Mouse (Mus musculus): Measurements from ENCODE around the gene Copz2. TPM values are rescaled to one million over a fixed set of nuclear protein-coding genes. Genes with fewer than 3 reads are reported as not detected.
"Not testable (repeated sequence)": the region's sequence is repeated elsewhere in the genome, so short reads cannot be mapped to it uniquely, and the experiment has no call there.

Gene Copz2
- total and polyA plus RNA-seq, 3 experiments = 0.52 to 9.0 (median 3.1) TPM

DNA sequence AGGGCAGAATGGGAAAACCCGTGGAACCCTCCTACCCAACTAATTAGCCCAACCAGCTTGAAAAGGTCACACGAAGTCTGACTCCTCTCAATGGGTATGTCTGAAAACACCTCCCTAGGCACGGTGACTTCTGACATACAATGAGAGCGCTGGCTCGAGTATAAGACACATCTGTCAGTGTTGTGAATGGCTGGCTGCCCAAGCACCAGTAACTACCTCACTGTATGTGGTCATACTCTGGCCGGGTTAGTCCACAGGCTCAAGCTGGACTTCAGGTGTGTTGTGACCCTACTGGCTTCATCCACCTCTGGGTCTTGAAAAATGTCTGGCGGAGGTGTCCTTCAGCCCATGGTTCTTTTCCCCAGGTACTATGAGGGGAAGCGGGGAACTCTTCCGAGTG is 976 bp upstream of the Copz2 start:
- no peak overlapping the region for H3K4me3 ChIP-seq (ENCODE audit: low read depth, low read length)
- ATAC-seq (ENCODE audit: extremely low read depth, insufficient number of reproducible peaks, low FRiP score, poor library complexity, severe bottlenecking) (no peak), DNase-seq (ENCODE audit: low spot score) (no peak)
- no peak for TF ChIP-seq POLR2AphosphoS5 (IDR thresholded peaks at IDR 0.05; ENCODE audit: insufficient replicate concordance, low read depth, low read length)
- no peak for TF ChIP-seq GATA1 (IDR thresholded peaks at IDR 0.05; ENCODE audit: borderline replicate concordance, low read length)
- TF ChIP-seq TAL1 (conservative IDR thresholded peaks at IDR 0.05; ENCODE audit: low read depth, low read length) = no peak
- TF ChIP-seq GATA2 (IDR thresholded peaks at IDR 0.05; ENCODE audit: borderline replicate concordance, low read depth, low read length) = no peak
- TF ChIP-seq CTCF (IDR thresholded peaks at IDR 0.05; ENCODE audit: low read depth, low read length) = no peak
- H3K4me1 ChIP-seq (ENCODE audit: insufficient read depth, low read depth, low read length) = peaks cover 10% of the 10 kb centered on the region
- no peaks in the 10 kb centered on the region for H3K9me3 ChIP-seq (replicated peaks)
- H3K27me3 ChIP-seq (ENCODE audit: insufficient read depth, low read length) = peaks cover 46% of the 10 kb centered on the region
- H3K36me3 ChIP-seq (replicated peaks) = no peaks in the 10 kb centered on the region

DNA sequence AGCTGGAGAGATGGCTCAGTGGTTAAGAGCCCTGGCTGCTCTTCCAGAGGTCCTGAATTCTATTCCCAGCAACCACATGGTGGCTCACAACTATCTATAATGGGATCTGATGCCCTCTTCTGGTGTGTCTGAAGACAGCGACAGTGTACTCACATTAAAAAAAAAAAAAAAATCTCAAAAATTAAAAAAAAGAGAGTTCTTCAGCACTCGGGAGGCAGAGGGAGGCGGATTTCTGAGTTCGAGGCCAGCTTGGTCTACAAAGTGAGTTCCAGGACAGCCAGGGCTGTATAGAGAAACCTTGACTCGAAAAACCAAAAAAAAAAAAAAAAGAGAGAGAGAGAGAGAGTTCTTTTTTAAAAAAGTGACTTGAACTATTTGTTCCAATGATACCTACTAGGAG is 525 bp upstream of the Copz2 start:
- peaks cover 50% of the 10 kb centered on the region for H3K27me3 ChIP-seq (ENCODE audit: insufficient read depth, low read length)
- not testable (repeated sequence) for DNase-seq (ENCODE audit: low spot score); H3K9me3 ChIP-seq (replicated peaks); H3K4me3 ChIP-seq (ENCODE audit: low read depth, low read length); H3K4me1 ChIP-seq (ENCODE audit: insufficient read depth, low read depth, low read length); ATAC-seq (ENCODE audit: extremely low read depth, insufficient number of reproducible peaks, low FRiP score, poor library complexity, severe bottlenecking); H3K36me3 ChIP-seq (replicated peaks)

DNA sequence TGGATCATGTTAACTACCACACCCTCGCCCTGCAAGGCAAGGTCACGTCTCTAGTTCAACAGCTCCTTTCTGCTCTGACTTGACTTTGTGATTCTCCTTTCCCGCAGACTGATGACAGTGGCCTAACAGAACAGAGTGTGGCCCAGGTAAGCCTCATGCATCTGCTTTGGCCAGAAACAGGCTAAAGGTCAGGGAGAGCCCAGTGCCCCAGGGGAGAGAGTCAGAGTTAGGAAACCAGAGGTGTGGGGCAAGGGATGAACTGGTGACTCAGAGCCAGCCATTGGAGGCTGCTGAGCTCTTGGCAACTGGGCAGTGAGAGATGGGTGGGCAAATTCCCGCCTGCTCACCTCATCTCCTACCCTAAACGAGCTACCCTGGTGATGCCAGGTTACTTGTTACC is 7.8 kb downstream of the Copz2 start:
- Histone ChIP-seq H3K36me3 (replicated peaks) (no peaks in the 10 kb centered on the region), H3K4me3 (ENCODE audit: low read depth, low read length) (no peak overlapping the region), H3K9me3 (replicated peaks) (no peaks in the 10 kb centered on the region), H3K4me1 (ENCODE audit: insufficient read depth, low read depth, low read length) (peaks cover 25% of the 10 kb centered on the region), H3K27me3 (ENCODE audit: insufficient read depth, low read length) (peaks cover 46% of the 10 kb centered on the region)
- ATAC-seq (ENCODE audit: extremely low read depth, insufficient number of reproducible peaks, low FRiP score, poor library complexity, severe bottlenecking) = no peak
- TF ChIP-seq POLR2AphosphoS5 (IDR thresholded peaks at IDR 0.05; ENCODE audit: insufficient replicate concordance, low read depth, low read length) (no peak), GATA2 (IDR thresholded peaks at IDR 0.05; ENCODE audit: borderline replicate concordance, low read depth, low read length) (no peak), GATA1 (IDR thresholded peaks at IDR 0.05; ENCODE audit: borderline replicate concordance, low read length) (no peak), TAL1 (conservative IDR thresholded peaks at IDR 0.05; ENCODE audit: low read depth, low read length) (no peak), CTCF (IDR thresholded peaks at IDR 0.05; ENCODE audit: low read depth, low read length) (no peak)
- no peak for DNase-seq (ENCODE audit: low spot score)

- TF ChIP-seq CTCF (IDR thresholded peaks at IDR 0.05; ENCODE audit: low read depth, low read length) (no peak), TAL1 (conservative IDR thresholded peaks at IDR 0.05; ENCODE audit: low read depth, low read length) (no peak), GATA1 (IDR thresholded peaks at IDR 0.05; ENCODE audit: borderline replicate concordance, low read length) (no peak), POLR2AphosphoS5 (IDR thresholded peaks at IDR 0.05; ENCODE audit: insufficient replicate concordance, low read depth, low read length) (no peak), GATA2 (IDR thresholded peaks at IDR 0.05; ENCODE audit: borderline replicate concordance, low read depth, low read length) (no peak)
- ATAC-seq (ENCODE audit: extremely low read depth, insufficient number of reproducible peaks, low FRiP score, poor library complexity, severe bottlenecking) (no peak), DNase-seq (ENCODE audit: low spot score) (no peak)
- Histone ChIP-seq H3K4me1 (ENCODE audit: insufficient read depth, low read depth, low read length) (peaks cover 31% of the 10 kb centered on the region), H3K9me3 (replicated peaks) (no peaks in the 10 kb centered on the region), H3K27me3 (ENCODE audit: insufficient read depth, low read length) (peaks cover 46% of the 10 kb centered on the region), H3K36me3 (replicated peaks) (no peaks in the 10 kb centered on the region), H3K4me3 (ENCODE audit: low read depth, low read length) (no peak overlapping the region)
These were observed 10.0 kb downstream of the Copz2 start for GRCm38 (mm10) chr11:96859635-96860034.

DNA sequence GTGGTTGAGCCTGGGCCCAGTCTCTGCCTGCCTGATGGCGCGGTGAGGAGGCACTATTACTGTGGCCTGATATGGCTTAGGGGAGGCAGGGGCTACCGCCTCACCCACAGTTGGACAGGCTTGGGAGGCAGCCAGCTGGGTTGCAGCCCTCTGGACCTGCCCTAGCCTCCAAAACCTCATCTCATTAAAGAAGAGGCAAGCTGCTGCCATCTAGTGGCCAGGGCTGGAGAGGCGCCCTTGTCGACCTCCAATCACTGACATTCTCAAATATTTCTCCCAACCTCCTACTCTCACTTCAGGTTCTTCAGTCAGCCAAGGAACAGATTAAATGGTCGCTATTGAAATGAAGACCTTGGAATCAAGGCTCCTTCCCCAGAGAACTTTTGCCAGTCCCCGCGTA is 10.9 kb downstream of the Copz2 start:
- TF ChIP-seq GATA2 (IDR thresholded peaks at IDR 0.05; ENCODE audit: borderline replicate concordance, low read depth, low read length) (no peak), CTCF (IDR thresholded peaks at IDR 0.05; ENCODE audit: low read depth, low read length) (peak; percentile 92), POLR2AphosphoS5 (IDR thresholded peaks at IDR 0.05; ENCODE audit: insufficient replicate concordance, low read depth, low read length) (no peak)
- Histone ChIP-seq H3K9me3 (replicated peaks) (no peaks in the 10 kb centered on the region), H3K36me3 (replicated peaks) (no peaks in the 10 kb centered on the region), H3K4me1 (ENCODE audit: insufficient read depth, low read depth, low read length) (peaks cover 31% of the 10 kb centered on the region), H3K4me3 (ENCODE audit: low read depth, low read length) (no peak overlapping the region), H3K27me3 (ENCODE audit: insufficient read depth, low read length) (peaks cover 39% of the 10 kb centered on the region)
- ATAC-seq (ENCODE audit: extremely low read depth, insufficient number of reproducible peaks, low FRiP score, poor library complexity, severe bottlenecking) (no peak), DNase-seq (ENCODE audit: low spot score) (peak; percentile 36)

GRCm38 (mm10) chr11:96861446-96861845 is 11.8 kb downstream of the Copz2 start:
- Histone ChIP-seq H3K27me3 (ENCODE audit: insufficient read depth, low read length) (peaks cover 36% of the 10 kb centered on the region), H3K4me3 (ENCODE audit: low read depth, low read length) (peak overlapping the region; percentile 59; the same call in 1 of the 2 replicates), H3K36me3 (replicated peaks) (no peaks in the 10 kb centered on the region), H3K9me3 (replicated peaks) (no peaks in the 10 kb centered on the region), H3K4me1 (ENCODE audit: insufficient read depth, low read depth, low read length) (peaks cover 28% of the 10 kb centered on the region)
- TF ChIP-seq GATA1 (IDR thresholded peaks at IDR 0.05; ENCODE audit: borderline replicate concordance, low read length) (no peak), POLR2AphosphoS5 (IDR thresholded peaks at IDR 0.05; ENCODE audit: insufficient replicate concordance, low read depth, low read length) (no peak), CTCF (IDR thresholded peaks at IDR 0.05; ENCODE audit: low read depth, low read length) (no peak), GATA2 (IDR thresholded peaks at IDR 0.05; ENCODE audit: borderline replicate concordance, low read depth, low read length) (no peak), TAL1 (conservative IDR thresholded peaks at IDR 0.05; ENCODE audit: low read depth, low read length) (no peak)
- ATAC-seq (ENCODE audit: extremely low read depth, insufficient number of reproducible peaks, low FRiP score, poor library complexity, severe bottlenecking) (no peak), DNase-seq (ENCODE audit: low spot score) (no peak)

DNA sequence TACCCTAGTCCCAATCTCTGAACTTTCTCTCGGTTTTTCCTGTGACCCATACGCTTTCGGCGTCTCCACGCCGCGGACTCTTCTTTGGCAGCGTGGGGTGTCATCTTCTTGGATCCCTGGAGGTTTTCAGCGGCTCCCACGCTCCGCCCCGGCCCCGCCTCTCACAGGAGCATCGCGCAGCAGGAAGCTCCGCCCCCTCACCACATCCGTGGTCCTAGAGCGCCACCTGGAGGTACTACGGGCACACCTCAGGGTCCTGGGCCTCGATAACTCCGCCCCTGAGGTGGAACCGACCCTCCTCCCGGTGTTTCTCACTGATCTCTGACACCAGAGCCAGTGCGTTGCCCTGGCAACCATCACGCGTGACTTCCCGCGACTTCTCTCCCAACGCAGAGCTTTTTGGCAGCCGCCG is 12.2 kb downstream of the Copz2 start:
- Histone ChIP-seq H3K4me3 (ENCODE audit: low read depth, low read length) (peak overlapping the region; percentile 59; the same call in 1 of the 2 replicates), H3K4me1 (ENCODE audit: insufficient read depth, low read depth, low read length) (peaks cover 28% of the 10 kb centered on the region), H3K9me3 (replicated peaks) (no peaks in the 10 kb centered on the region), H3K27me3 (ENCODE audit: insufficient read depth, low read length) (peaks cover 39% of the 10 kb centered on the region), H3K36me3 (replicated peaks) (no peaks in the 10 kb centered on the region)
- ATAC-seq (ENCODE audit: extremely low read depth, insufficient number of reproducible peaks, low FRiP score, poor library complexity, severe bottlenecking) = peak; percentile 80
- DNase-seq (ENCODE audit: low spot score) = peak; percentile 77
- TF ChIP-seq POLR2AphosphoS5 (IDR thresholded peaks at IDR 0.05; ENCODE audit: insufficient replicate concordance, low read depth, low read length) (no peak), CTCF (IDR thresholded peaks at IDR 0.05; ENCODE audit: low read depth, low read length) (peak; percentile 48)
